Mouse (Mus musculus) bone marrow macrophage, adult 2 months (primary cell): ENCODE results near the gene Osbpl2.

Source experiments
- CTCF ChIP-seq: IDR thresholded peaks from 2 replicates; pipeline ENCODE4 v1.5.1; 2012; ENCODE audit warnings: low read depth, mild to moderate bottlenecking, low read length, moderate library complexity
- POLR2A ChIP-seq: IDR thresholded peaks from 2 replicates; pipeline ENCODE4 v1.6.1; 2012; ENCODE audit warnings: mild to moderate bottlenecking, low read depth, low read length, borderline replicate concordance

- TF ChIP-seq POLR2A, result no peak
- no peak for TF ChIP-seq CTCF
These were observed 51.2 kb downstream of the Osbpl2 start for GRCm38 (mm10) chr2:180170151-180170805.
